ENCODE assay signal across 36 mouse cellular contexts in genomic region chr2:110740493-110740892, GRCm38 (mm10). TPM values are rescaled to one million over a fixed set of nuclear protein-coding genes. Genes with fewer than 3 reads are reported as not detected.
A peak's percentile ranks its signal among the peaks of the same experiment; 100 is the strongest.
DNase-seq lines count a peak whose midpoint lies in the region; ATAC-seq lines count a peak whose summit lies in the region.
"Had no signal": no experiment of that assay in that cellular context is flagged by ENCODE, and none has a peak within 500 bp of the region (broad histone marks: within the 10 kb centered on the region; RNA-seq: fewer than 3 reads in every experiment).

No protein-coding gene starts in this region.

- no peak overlapping the region for H3K4me3 ChIP-seq in hindbrain, embryonic 12.5 days
- H3K4me3 ChIP-seq in hindbrain, embryonic 16.5 days (ENCODE audit: low read length) = no peak overlapping the region
- H3K4me3 ChIP-seq in embryonic facial prominence, embryonic 11.5 days (ENCODE audit: low read depth, low read length) = no peak overlapping the region
- H3K4me3 ChIP-seq in midbrain, embryonic 16.5 days (ENCODE audit: low read depth, low read length) = no peak overlapping the region
- H3K4me3 ChIP-seq: erythroblast, embryonic 14.5 days; heart, embryonic 13.5 days; hindbrain, embryonic 15.5 days; intestine, embryonic 15.5 days; neural tube, embryonic 13.5 days had no signal

- no peaks in the 10 kb centered on the region for H3K36me3 ChIP-seq in hindbrain, embryonic 12.5 days
- no peaks in the 10 kb centered on the region for H3K36me3 ChIP-seq in hindbrain, embryonic 16.5 days (ENCODE audit: control insufficient read depth, insufficient read depth, low read length)
- H3K36me3 ChIP-seq in embryonic facial prominence, embryonic 11.5 days (replicated peaks; ENCODE audit: control insufficient read depth, insufficient read depth, low read depth, low read length) = no peaks in the 10 kb centered on the region
- no peaks in the 10 kb centered on the region for H3K36me3 ChIP-seq in midbrain, embryonic 16.5 days (ENCODE audit: control insufficient read depth, insufficient read depth, low read length)
- H3K36me3 ChIP-seq: heart, embryonic 13.5 days; hindbrain, embryonic 15.5 days; intestine, embryonic 15.5 days; neural tube, embryonic 13.5 days had no signal

- ATAC-seq in hindbrain, embryonic 12.5 days (ENCODE audit: low FRiP score) = no peak
- no peak for ATAC-seq in hindbrain, embryonic 16.5 days
- no peak for ATAC-seq in embryonic facial prominence, embryonic 11.5 days (replicated peaks; ENCODE audit: insufficient number of reproducible peaks, low FRiP score, low TSS enrichment, low read depth)
- peak; percentile 78 for ATAC-seq in midbrain, embryonic 16.5 days
- ATAC-seq in megakaryocyte, adult 5-6 weeks (ENCODE audit: poor library complexity, severe bottlenecking) = no peak
- ATAC-seq: CD4-positive, CD25-positive, alpha-beta regulatory T cell, adult 4 months; forebrain, embryonic 16.5 days; intestine, embryonic 15.5 days had no signal

- no peaks in the 10 kb centered on the region for H3K9me3 ChIP-seq in hindbrain, embryonic 12.5 days (replicated peaks)
- no peaks in the 10 kb centered on the region for H3K9me3 ChIP-seq in hindbrain, embryonic 16.5 days (ENCODE audit: control insufficient read depth, low read length)
- H3K9me3 ChIP-seq in embryonic facial prominence, embryonic 11.5 days (replicated peaks; ENCODE audit: control insufficient read depth, low read length) = no peaks in the 10 kb centered on the region
- no peaks in the 10 kb centered on the region for H3K9me3 ChIP-seq in midbrain, embryonic 16.5 days (replicated peaks; ENCODE audit: control insufficient read depth, low read length, poor library complexity, severe bottlenecking)
- H3K9me3 ChIP-seq: heart, embryonic 13.5 days; hindbrain, embryonic 15.5 days; intestine, embryonic 15.5 days; neural tube, embryonic 13.5 days had no signal

- H3K4me2 ChIP-seq in hindbrain, embryonic 12.5 days (replicated peaks) = no peak overlapping the region
- H3K4me2 ChIP-seq in hindbrain, embryonic 16.5 days (ENCODE audit: low read length) = no peak overlapping the region
- no peak overlapping the region for H3K4me2 ChIP-seq in embryonic facial prominence, embryonic 11.5 days (ENCODE audit: low read depth, low read length)
- H3K4me2 ChIP-seq in midbrain, embryonic 16.5 days (ENCODE audit: low read length) = no peak overlapping the region
- H3K4me2 ChIP-seq: heart, embryonic 13.5 days; hindbrain, embryonic 15.5 days; intestine, embryonic 15.5 days; neural tube, embryonic 13.5 days had no signal

- no peak overlapping the region for H3K9ac ChIP-seq in hindbrain, embryonic 12.5 days
- H3K9ac ChIP-seq in hindbrain, embryonic 16.5 days (ENCODE audit: low read depth, low read length) = no peak overlapping the region
- H3K9ac ChIP-seq in embryonic facial prominence, embryonic 11.5 days (replicated peaks; ENCODE audit: low read length) = no peak overlapping the region
- no peak overlapping the region for H3K9ac ChIP-seq in midbrain, embryonic 16.5 days (ENCODE audit: low read depth, low read length)
- H3K9ac ChIP-seq: heart, embryonic 13.5 days; hindbrain, embryonic 15.5 days; intestine, embryonic 15.5 days; liver, embryonic 14.5 days; neural tube, embryonic 13.5 days had no signal

- peak overlapping the region; percentile 44; the same call in 1 of the 2 replicates for H3K27ac ChIP-seq in hindbrain, embryonic 12.5 days
- H3K27ac ChIP-seq in hindbrain, embryonic 16.5 days (ENCODE audit: low read depth, low read length) = no peak overlapping the region
- no peak overlapping the region for H3K27ac ChIP-seq in embryonic facial prominence, embryonic 11.5 days (replicated peaks; ENCODE audit: low read depth, low read length)
- no peak overlapping the region for H3K27ac ChIP-seq in midbrain, embryonic 16.5 days (ENCODE audit: low read length)
- H3K27ac ChIP-seq: heart, embryonic 13.5 days; hindbrain, embryonic 15.5 days; intestine, embryonic 15.5 days; kidney, postnatal 0 days; liver, embryonic 14.5 days; macrophage; neural tube, embryonic 13.5 days had no signal

- no peaks in the 10 kb centered on the region for H3K27me3 ChIP-seq in hindbrain, embryonic 12.5 days
- H3K27me3 ChIP-seq in hindbrain, embryonic 16.5 days (replicated peaks; ENCODE audit: control insufficient read depth, insufficient read depth, low read length) = no peaks in the 10 kb centered on the region
- H3K27me3 ChIP-seq in embryonic facial prominence, embryonic 11.5 days (ENCODE audit: control insufficient read depth, insufficient read depth, low read length) = no peaks in the 10 kb centered on the region
- no peaks in the 10 kb centered on the region for H3K27me3 ChIP-seq in midbrain, embryonic 16.5 days (ENCODE audit: control insufficient read depth, insufficient read depth, low read depth, low read length)
- H3K27me3 ChIP-seq: heart, embryonic 13.5 days; hindbrain, embryonic 15.5 days; intestine, embryonic 15.5 days; neural tube, embryonic 13.5 days had no signal

- peak; percentile 18 for DNase-seq in brain, adult 2 months (ENCODE audit: low read depth, low spot score)
- DNase-seq in embryonic facial prominence, embryonic 11.5 days (ENCODE audit: low spot score) = peak; percentile 9
- DNase-seq in cerebellum, postnatal 14 days = no peak
- DNase-seq: adrenal gland, postnatal 25 days; cerebellum, adult 8-10 months; embryo, embryonic 11 days; gastrocnemius, postnatal 10 days; heart, postnatal 10 days; kidney, adult 8-10 months; layer of hippocampus, adult 9-11 months; liver; lung, adult 2 months; lung, postnatal 10 days; right cerebral cortex, postnatal 14 days; thymus, postnatal 4 days had no signal

- 73% methylated on average over 1 of the region's 1 CpGs for WGBS in hindbrain, embryonic 12.5 days
- 71% methylated on average over 1 of the region's 1 CpGs for WGBS in hindbrain, embryonic 16.5 days
- WGBS in embryonic facial prominence, embryonic 11.5 days = 53% methylated on average over 1 of the region's 1 CpGs
- 34% methylated on average over 1 of the region's 1 CpGs for WGBS in midbrain, embryonic 16.5 days

- no peaks in the 10 kb centered on the region for H3K4me1 ChIP-seq in hindbrain, embryonic 12.5 days
- H3K4me1 ChIP-seq in hindbrain, embryonic 16.5 days (ENCODE audit: control insufficient read depth, insufficient read depth, low read depth, low read length) = no peaks in the 10 kb centered on the region
- no peaks in the 10 kb centered on the region for H3K4me1 ChIP-seq in embryonic facial prominence, embryonic 11.5 days (ENCODE audit: control insufficient read depth, insufficient read depth, low read length)
- H3K4me1 ChIP-seq in midbrain, embryonic 16.5 days (ENCODE audit: control insufficient read depth, insufficient read depth, low read length) = no peaks in the 10 kb centered on the region
- H3K4me1 ChIP-seq: heart, embryonic 13.5 days; hindbrain, embryonic 15.5 days; intestine, embryonic 15.5 days; neural tube, embryonic 13.5 days had no signal

RNA-seq across cellular contexts. Expression of gene Muc15, which starts 19.4 kb away (rescaled TPM):
- 0.32 TPM in 1 of 2 replicates, not detected in the other for polyA plus RNA-seq in hindbrain, embryonic 12.5 days (2016; fragmentation: Nextera tagmentation; extraction: Ambion mirVana)
- polyA plus RNA-seq in hindbrain, embryonic 16.5 days (2015; fragmentation: Nextera tagmentation; extraction: Ambion mirVana) = 0.11 and 0.34 TPM in 2 replicates
- polyA plus RNA-seq in embryonic facial prominence, embryonic 11.5 days (2014; fragmentation: Nextera tagmentation; extraction: Ambion mirVana) = 0.08 TPM in 2 replicates
- polyA plus RNA-seq in midbrain, embryonic 16.5 days (2015; fragmentation: Nextera tagmentation; extraction: Ambion mirVana) = 0.17 and 0.40 TPM in 2 replicates
- not detected in 2 replicates for total RNA-seq in megakaryocyte, adult 5-6 weeks (2015)
- not detected in 2 replicates for total RNA-seq in megakaryocyte, adult 5-6 weeks (2017)
- total RNA-seq: adrenal gland, adult 18-20 months; adrenal gland, postnatal 25 days; heart, adult 8-10 months; heart, postnatal 10 days; hematopoietic stem cell, adult 5-6 weeks had no signal
- polyA plus RNA-seq: CD4-positive, CD25-positive, alpha-beta regulatory T cell, adult 4 months; heart, embryonic 13.5 days; intestine, embryonic 15.5 days; large intestine, adult 2 months; limb, embryonic 11.5 days; liver, embryonic 14.5 days; macrophage; neural tube, embryonic 13.5 days; small intestine, adult 2 months; stomach, embryonic 14.5 days had no signal

Comparison
In these comparisons a context has a peak if more than half of its experiments do, and no peak if none do; other contexts are left out.
1. DNase-seq: peak in brain, adult 2 months (single experiment) and embryonic facial prominence, embryonic 11.5 days (single experiment); none in cerebellum, postnatal 14 days (0 of 2).